Mouse (Mus musculus) myocyte (in vitro differentiated cells): Measurements from ENCODE around the gene Kif26b. TPM values are rescaled to one million over a fixed set of nuclear protein-coding genes. Genes with fewer than 3 reads are reported as not detected.

ENCODE experiments used
- H3K27me3 ChIP-seq: one replicate; pipeline ENCODE4 v1.6.1; 2011; ENCODE audit not compliant: control insufficient read depth, insufficient read depth, insufficient read length
- H3K36me3 ChIP-seq: one replicate; pipeline ENCODE4 v1.6.1; 2011; ENCODE audit not compliant: control insufficient read depth, insufficient read depth
- H3K4me2 ChIP-seq: one replicate; pipeline ENCODE4 v1.6.1; 2011; ENCODE audit warnings: low read depth, control low read depth
- H3K4me3 ChIP-seq: one replicate; pipeline ENCODE4 v1.5.1; 2011; ENCODE audit warnings: mild to moderate bottlenecking, control low read depth, moderate library complexity
- H3K79me2 ChIP-seq: one replicate; pipeline ENCODE4 v1.6.1; 2011; ENCODE audit not compliant: control insufficient read depth, insufficient read depth
- H3ac ChIP-seq: one replicate; pipeline ENCODE4 v1.6.1; 2011; ENCODE audit not compliant: control insufficient read depth, insufficient read length
- CEBPB ChIP-seq: IDR thresholded peaks from 2 replicates; pipeline ENCODE4 v1.6.1; 2011; ENCODE audit warnings: mild to moderate bottlenecking, moderate library complexity; ENCODE audit not compliant: poor library complexity, insufficient read depth, severe bottlenecking
- E2F4 ChIP-seq: IDR thresholded peaks from one replicate; pipeline ENCODE4 v1.6.1; 2011; ENCODE audit warnings: mild to moderate bottlenecking, control low read depth, moderate library complexity; ENCODE audit not compliant: insufficient read depth
- MAX ChIP-seq: IDR thresholded peaks from one replicate; pipeline ENCODE4 v1.6.1; 2011; ENCODE audit warnings: low read depth, mild to moderate bottlenecking, control low read depth
- MYOD1 ChIP-seq, 3 experiments: IDR thresholded peaks; one replicate each; pipeline ENCODE4 v1.6.1; 2011; ENCODE audit warnings: control low read depth in 2 of 3, low read depth in 2 of 3, mild to moderate bottlenecking in 2 of 3, moderate library complexity in 1 of 3; ENCODE audit not compliant: insufficient read length in 2 of 3, control insufficient read depth in 1 of 3
- MYOG ChIP-seq, 3 experiments: IDR thresholded peaks; one replicate each; pipeline ENCODE4 v1.6.1; 2011; ENCODE audit warnings: control low read depth in 2 of 3, low read depth in 2 of 3, mild to moderate bottlenecking in 2 of 3; ENCODE audit not compliant: insufficient read length in 2 of 3, control insufficient read depth in 1 of 3, insufficient read depth in 1 of 3
- POLR2A ChIP-seq: IDR thresholded peaks from one replicate; pipeline ENCODE4 v1.6.1; 2011; ENCODE audit warnings: low read depth, mild to moderate bottlenecking, control low read depth, moderate library complexity; ENCODE audit not compliant: insufficient read length
- POLR2AphosphoS2 ChIP-seq: IDR thresholded peaks from one replicate; pipeline ENCODE4 v1.6.1; 2011; ENCODE audit warnings: low read depth, control low read depth; ENCODE audit not compliant: insufficient read length
- REST ChIP-seq: IDR thresholded peaks from one replicate; pipeline ENCODE4 v1.6.1; 2011; ENCODE audit warnings: mild to moderate bottlenecking, control low read depth, moderate library complexity; ENCODE audit not compliant: insufficient read depth, insufficient read length
- SRF ChIP-seq: IDR thresholded peaks from one replicate; pipeline ENCODE4 v1.6.1; 2011; ENCODE audit warnings: low read depth; ENCODE audit not compliant: control insufficient read depth, insufficient read length
- TCF12 ChIP-seq: IDR thresholded peaks from one replicate; pipeline ENCODE4 v1.6.1; 2011; ENCODE audit warnings: mild to moderate bottlenecking, control low read depth; ENCODE audit not compliant: poor library complexity, insufficient read depth, severe bottlenecking
- TCF3 ChIP-seq: IDR thresholded peaks from one replicate; pipeline ENCODE4 v1.6.1; 2011; ENCODE audit warnings: low read depth, control low read depth; ENCODE audit not compliant: insufficient read length
- USF1 ChIP-seq: IDR thresholded peaks from one replicate; pipeline ENCODE4 v1.6.1; 2011; ENCODE audit warnings: low read depth, mild to moderate bottlenecking, control low read depth, moderate library complexity
- polyA plus RNA-seq: library from polyadenylated mRNA; unstranded; fragments of >200 nt; fragmentation: generic; extraction: Trizol; gene quantifications from one replicate; pipeline ENCODE4 v1.2.1, GENCODE M21; 2012; ENCODE audit warnings: missing spikeins

Gene Kif26b
- polyA plus RNA-seq, 1 experiment = 5.9 TPM

DNA sequence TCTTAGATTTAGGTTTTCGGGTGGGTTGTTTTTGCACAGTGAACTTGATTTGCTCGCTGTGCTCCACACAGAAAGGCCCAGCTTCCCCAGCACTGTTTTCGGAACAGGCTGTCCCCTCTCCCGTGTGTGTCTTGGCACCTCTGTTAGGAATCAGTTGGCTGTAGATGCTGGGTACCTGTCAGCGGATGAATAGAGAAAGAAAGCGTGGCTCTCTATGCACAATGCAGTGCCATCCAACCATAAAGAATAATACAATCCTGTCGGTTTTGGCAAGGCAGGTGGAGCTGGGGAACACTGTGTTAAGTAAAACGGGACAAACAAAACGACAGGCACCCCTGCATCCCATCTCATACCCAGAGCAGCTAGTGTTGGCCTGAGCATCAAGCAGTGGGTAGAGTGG lies 220.9 kb downstream of the Kif26b start:
- no peak overlapping the region for H3ac ChIP-seq
- no peak overlapping the region for H3K4me2 ChIP-seq
- TF ChIP-seq MYOG (IDR thresholded peaks at IDR 0.05; ENCODE audit: control insufficient read depth in 1 of 3, insufficient read depth in 1 of 3, insufficient read length in 2 of 3, low read depth in 2 of 3) = no peak
- TF ChIP-seq CEBPB = no peak
- no peak for TF ChIP-seq TCF12
- no peak for TF ChIP-seq POLR2A
- no peak for TF ChIP-seq E2F4
- TF ChIP-seq USF1 = no peak
- no peak for TF ChIP-seq SRF
- no peak for TF ChIP-seq REST
- no peak for TF ChIP-seq TCF3
- no peak for TF ChIP-seq MYOD1 (IDR thresholded peaks at IDR 0.05; ENCODE audit: control insufficient read depth in 1 of 3, insufficient read length in 2 of 3, low read depth in 2 of 3)
- no peaks in the 10 kb centered on the region for H3K36me3 ChIP-seq
- H3K79me2 ChIP-seq = no peaks in the 10 kb centered on the region
- H3K27me3 ChIP-seq = no peaks in the 10 kb centered on the region
- no peak overlapping the region for H3K4me3 ChIP-seq

DNA sequence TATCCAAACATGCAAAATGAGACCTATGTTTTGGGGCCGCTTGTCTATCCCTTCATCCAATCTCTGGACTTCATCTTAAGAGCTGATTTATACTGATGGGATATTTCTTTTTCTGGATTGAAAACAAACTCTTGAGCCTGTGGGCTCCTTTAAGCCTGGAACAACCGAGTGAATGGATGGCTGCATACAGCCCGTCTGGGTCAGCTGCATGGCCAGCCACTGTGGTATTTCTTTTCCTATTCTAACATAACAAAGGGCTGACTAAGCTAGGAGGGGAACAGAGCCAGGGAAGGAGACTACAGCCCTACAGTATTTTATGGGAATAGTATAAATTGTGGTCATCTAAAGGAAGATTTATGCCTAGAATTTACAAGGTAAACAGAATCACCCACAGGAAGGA lies 229.5 kb downstream of the Kif26b start:
- Histone ChIP-seq H3K4me3 (no peak overlapping the region), H3K27me3 (no peaks in the 10 kb centered on the region), H3K4me2 (peak overlapping the region; percentile 33), H3K79me2 (no peaks in the 10 kb centered on the region), H3ac (no peak overlapping the region), H3K36me3 (no peaks in the 10 kb centered on the region)
- no peak for TF ChIP-seq TCF3
- no peak for TF ChIP-seq MYOD1 (IDR thresholded peaks at IDR 0.05; ENCODE audit: control insufficient read depth in 1 of 3, insufficient read length in 2 of 3, low read depth in 2 of 3)
- TF ChIP-seq USF1 = no peak
- TF ChIP-seq MAX = no peak
- TF ChIP-seq TCF12 = no peak
- no peak for TF ChIP-seq E2F4
- no peak for TF ChIP-seq MYOG (IDR thresholded peaks at IDR 0.05; ENCODE audit: control insufficient read depth in 1 of 3, insufficient read depth in 1 of 3, insufficient read length in 2 of 3, low read depth in 2 of 3)
- no peak for TF ChIP-seq POLR2AphosphoS2
- TF ChIP-seq REST = no peak

DNA sequence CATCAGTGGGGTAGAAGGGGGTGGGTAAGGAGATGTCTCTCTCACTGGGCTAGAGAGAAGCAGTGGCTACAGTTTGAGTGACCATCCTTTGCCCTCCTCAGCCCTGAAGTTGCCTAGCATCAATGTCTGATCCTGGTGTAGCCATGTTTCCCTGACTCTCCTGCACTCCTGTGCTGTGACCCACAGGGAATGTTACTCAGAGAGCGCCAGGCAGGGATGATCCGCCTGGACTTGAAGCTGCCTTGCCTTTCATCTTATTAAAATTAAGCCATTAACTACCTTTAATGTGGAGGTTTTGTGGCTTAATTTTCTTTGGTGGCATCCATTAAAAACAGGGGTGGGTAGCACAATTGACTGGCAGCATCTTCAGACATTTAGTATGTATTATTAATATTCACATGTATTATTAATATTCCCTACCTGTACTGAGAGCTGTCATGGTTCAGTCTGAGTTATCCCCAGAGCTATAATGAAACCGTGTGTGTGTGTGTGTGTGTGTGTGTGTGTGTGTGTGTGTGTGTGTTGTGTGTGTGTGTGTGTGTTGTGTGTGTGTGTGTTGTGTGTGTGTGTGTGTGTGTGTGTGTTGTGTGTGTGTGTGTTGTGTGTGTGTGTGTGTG lies 233.3 kb downstream of the Kif26b start:
- H3K79me2 ChIP-seq = no peaks in the 10 kb centered on the region
- no peak for TF ChIP-seq CEBPB
- no peak for TF ChIP-seq POLR2AphosphoS2
- no peak for TF ChIP-seq MYOD1 (IDR thresholded peaks at IDR 0.05; ENCODE audit: control insufficient read depth in 1 of 3, insufficient read length in 2 of 3, low read depth in 2 of 3)
- no peak for TF ChIP-seq MAX
- no peak for TF ChIP-seq MYOG (IDR thresholded peaks at IDR 0.05; ENCODE audit: control insufficient read depth in 1 of 3, insufficient read depth in 1 of 3, insufficient read length in 2 of 3, low read depth in 2 of 3)
- no peak for TF ChIP-seq USF1
- TF ChIP-seq POLR2A = no peak
- no peak for TF ChIP-seq E2F4
- no peak for TF ChIP-seq REST
- no peak for TF ChIP-seq TCF12
- no peak overlapping the region for H3K4me2 ChIP-seq
- H3K27me3 ChIP-seq = no peaks in the 10 kb centered on the region
- H3K4me3 ChIP-seq = no peak overlapping the region
- H3ac ChIP-seq = no peak overlapping the region
- H3K36me3 ChIP-seq = no peaks in the 10 kb centered on the region

GRCm38 (mm10) chr1:178764914-178765313 lies 236.0 kb downstream of the Kif26b start:
- TF ChIP-seq POLR2AphosphoS2 (no peak), MYOG (IDR thresholded peaks at IDR 0.05; ENCODE audit: control insufficient read depth in 1 of 3, insufficient read depth in 1 of 3, insufficient read length in 2 of 3, low read depth in 2 of 3) (no peak), TCF12 (no peak), REST (no peak), TCF3 (no peak), CEBPB (no peak), E2F4 (no peak), POLR2A (no peak), SRF (no peak), MAX (no peak), USF1 (no peak), MYOD1 (IDR thresholded peaks at IDR 0.05; ENCODE audit: control insufficient read depth in 1 of 3, insufficient read length in 2 of 3, low read depth in 2 of 3) (no peak)
- Histone ChIP-seq H3K36me3 (no peaks in the 10 kb centered on the region), H3K4me2 (no peak overlapping the region), H3K79me2 (no peaks in the 10 kb centered on the region), H3K4me3 (no peak overlapping the region), H3K27me3 (no peaks in the 10 kb centered on the region), H3ac (no peak overlapping the region)
